Mouse (Mus musculus) 3134 (cell line): ENCODE data around the gene Pls3.
A peak's percentile ranks its signal among the peaks of the same experiment; 100 is the strongest.

Experiments
- DNase-seq: peaks from one replicate; pipeline ENCODE4 v3.0.0-alpha.2; 2011; ENCODE audit warnings: low spot score; ENCODE audit not compliant: insufficient read length; ENCODE audit errors: extremely low read depth

The Pls3 gene

DNA sequence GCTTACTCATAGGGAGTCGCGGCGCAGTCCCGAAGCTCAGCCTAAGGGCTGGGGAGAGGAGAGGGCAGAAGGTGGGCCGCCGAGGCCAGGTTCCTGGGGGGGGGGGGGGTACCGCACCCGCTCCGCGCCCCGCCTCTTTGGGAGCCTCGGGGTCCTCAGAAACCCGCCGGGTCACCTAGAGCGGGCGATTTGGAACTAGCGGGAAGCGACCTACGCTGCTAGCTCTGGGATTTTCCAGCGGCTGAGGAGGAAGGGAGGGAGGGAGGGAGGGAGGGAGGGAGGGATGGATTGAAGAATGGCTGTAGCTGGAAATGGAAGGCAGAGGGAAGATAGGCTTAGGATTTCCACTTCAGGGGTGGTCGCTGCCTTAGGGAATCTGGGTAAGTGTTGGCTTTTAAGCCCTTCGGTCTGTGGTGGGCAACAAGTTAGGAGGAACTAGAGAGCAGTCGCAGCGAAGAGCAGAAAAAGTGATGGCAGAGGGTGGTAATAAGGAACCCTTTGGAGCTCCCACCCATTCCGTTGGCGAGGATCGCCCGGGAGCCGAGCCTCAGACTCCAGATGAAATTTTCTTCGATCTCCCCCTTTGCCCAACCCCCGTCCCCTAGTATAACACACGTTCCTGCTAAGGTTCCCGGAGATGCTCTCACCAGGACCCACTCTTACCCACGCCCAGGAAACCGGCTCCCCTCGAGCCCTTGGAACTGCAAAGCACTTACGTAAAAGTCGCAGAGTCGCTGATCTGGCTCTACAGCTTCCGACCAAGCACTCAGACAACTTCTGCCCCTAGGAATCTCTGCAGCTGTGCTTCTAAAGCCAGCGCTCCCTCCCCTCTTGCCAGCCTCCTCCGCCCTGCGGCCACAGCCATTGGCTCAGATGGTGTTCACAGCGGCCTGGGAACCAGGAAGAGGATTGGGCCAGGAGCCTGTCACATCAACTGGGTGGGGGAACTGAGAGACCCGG, at the start of gene Pls3:
Pls3 (minus strand) TSS at position 851 of the 960 bp plus-strand sequence.
- DNase-seq, result peak; percentile 86

DNA sequence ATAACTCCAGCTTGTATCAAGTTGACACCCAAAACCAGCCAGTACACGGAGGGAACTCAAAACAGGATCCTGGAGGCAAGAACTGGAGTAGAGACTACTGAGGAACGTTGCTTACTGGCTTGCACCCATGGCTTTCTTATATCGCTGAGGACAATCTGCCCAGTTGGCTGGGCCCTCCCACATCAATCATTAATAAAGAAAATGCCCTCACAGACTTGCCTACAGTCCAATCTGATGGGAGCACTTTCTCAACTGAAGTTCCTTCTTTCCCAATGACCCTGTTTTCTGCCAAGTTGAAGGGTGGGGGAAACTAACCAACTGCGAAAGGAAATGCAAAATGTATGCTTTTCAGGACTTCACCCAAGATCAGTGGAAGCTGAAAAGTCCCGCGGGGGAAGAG, 20.7 kb upstream of the Pls3 start:
- DNase-seq, result no peak

- DNase-seq, result no peak
Observed at GRCm38 (mm10) chrX:75875566-75875965, 584 bp upstream of the Pls3 start.

DNA sequence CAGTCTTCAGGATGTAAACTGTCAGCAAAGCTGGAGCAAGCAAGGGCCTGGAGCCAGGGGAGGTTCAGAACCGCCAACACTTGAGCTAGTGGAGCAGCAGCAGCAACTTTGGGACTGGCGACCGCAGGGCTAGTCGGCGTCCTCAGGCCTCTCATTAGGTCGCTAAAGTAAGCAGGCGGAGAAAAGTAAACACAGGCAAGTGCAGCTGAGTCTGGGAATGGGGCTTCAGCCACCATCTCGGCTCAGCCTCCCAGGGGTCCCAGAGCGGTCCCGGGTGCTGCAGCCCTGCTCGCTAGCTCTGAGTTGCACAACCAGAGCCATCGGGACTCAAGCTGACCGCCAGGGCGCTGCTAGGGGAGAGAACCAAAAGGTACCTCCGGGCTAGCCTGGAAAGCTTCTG, 1.2 kb downstream of the Pls3 start:
- peak; percentile 76 for DNase-seq

GRCm38 (mm10) chrX:75873253-75873652, 1.7 kb downstream of the Pls3 start:
- DNase-seq, result no peak

- DNase-seq, result no peak
Observed at GRCm38 (mm10) chrX:75871855-75872254, 3.1 kb downstream of the Pls3 start.

DNA sequence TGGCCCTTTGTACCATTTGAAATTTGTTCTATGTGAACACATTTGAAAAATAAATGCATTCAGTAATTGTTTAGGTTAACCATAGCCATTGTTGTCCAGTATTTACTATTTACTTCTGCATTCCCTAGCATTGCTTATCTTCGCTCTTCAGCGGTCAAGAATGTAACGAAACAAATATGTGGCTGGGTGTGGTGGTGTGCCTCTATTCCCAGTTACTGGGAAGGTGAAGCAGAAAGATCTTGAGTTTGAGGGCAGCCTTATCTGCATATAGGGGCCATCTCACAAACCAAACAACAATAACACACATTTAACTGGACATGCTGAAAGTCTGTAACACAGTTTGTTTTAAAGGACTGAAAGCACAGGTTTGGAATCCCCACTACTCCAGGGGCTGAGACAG, 13.3 kb downstream of the Pls3 start:
- DNase-seq, result no peak

DNA sequence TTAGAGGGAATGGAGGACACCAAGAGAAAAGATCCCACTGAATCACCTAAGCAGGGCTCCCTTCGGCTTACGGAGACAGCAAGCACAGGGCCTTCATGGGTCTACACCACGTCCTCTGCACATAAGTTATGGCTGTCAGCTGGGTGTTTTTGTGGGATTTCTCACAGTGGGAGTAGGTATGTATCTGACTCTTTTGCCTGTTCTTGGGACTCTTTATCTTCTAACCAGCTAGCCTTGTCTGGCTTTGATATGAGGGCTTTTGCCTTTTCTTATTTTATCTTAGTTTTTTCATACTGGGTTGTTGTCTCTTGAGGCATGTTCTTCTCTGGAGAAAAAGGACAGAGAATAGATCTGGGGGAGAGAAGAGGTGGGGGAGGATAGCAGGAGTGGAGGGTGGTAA, 20.7 kb downstream of the Pls3 start:
- DNase-seq, result no peak

DNA sequence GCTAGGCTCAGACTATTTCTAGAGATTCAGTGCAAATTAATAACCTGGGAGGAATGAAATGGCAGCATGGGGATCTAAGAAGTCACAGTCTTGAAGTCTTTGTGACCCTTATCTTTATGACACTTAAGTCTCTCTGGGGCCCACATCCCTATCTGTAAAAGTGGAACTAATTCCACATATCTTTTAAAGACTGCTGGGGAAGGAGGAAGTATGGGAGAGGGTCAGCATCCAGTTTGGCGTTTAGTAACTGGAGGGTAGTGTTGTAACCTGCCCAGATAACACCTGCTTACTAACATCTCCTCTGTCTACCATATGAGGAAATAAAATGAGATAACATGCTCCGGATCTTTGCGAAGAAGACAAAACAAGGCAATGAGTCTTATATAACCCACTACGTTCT, 30.7 kb downstream of the Pls3 start:
- no peak for DNase-seq

- DNase-seq, result no peak
Observed at GRCm38 (mm10) chrX:75842835-75843234, 32.1 kb downstream of the Pls3 start.

DNA sequence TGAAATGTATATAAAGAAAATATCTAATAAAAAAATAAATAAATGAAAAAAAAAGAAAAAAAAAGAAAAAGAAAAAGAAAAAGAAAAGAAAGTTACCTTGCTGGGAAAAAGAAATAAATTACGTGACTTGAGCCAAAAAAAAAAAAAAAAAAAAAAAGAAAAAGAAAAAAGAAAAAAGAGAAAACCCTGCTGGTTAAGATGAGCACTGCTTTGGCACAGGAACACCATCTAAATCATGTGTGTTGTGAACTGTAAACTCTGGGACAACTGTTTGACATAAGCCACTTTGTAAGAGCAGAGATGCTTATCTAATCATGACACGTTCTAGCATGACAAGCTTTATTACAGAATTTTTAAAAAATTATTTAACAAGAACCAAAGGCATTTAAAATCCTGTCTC, 32.9 kb downstream of the Pls3 start:
- DNase-seq, result no peak

DNA sequence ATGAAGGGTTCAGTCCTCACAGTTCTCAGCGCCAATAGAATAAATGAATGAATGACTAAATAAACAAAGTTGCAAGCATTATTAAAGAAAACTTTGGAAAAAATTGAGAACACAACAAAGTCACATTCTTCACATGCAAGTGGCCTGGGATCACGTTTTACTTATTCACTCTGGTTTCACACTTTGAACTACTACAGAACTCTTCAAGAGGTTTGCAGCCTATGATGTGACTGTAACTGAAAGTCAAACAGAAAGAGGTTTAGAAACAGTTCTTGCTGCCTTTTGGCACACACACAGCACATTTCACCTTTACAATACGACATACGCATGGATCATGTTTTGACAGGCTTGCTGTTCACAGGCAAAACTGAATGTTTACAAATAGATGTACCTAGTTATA, 34.7 kb downstream of the Pls3 start:
- DNase-seq, result no peak

GRCm38 (mm10) chrX:75834836-75835235, 40.1 kb downstream of the Pls3 start:
- no peak for DNase-seq

DNA sequence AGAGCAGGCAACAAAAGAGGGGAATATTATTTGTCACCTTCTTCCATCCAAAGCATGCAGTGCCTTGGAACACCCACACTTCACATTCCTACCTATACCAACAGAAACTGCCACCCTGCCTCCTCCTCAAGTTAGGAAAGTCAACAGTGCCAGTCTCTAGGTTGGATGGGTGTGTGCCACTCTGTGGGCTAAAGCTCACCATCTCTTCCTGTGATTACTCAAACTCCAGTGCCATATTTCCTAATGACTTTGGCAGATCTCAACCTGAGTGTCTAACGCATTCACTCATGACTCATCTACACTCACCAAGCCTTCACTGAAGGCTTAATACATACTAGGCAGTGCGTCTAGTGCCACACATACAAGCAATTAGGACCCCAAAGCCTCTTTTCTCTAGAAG, 40.7 kb downstream of the Pls3 start:
- peak; percentile 45 for DNase-seq

GRCm38 (mm10) chrX:75833006-75833641, 41.9 kb downstream of the Pls3 start:
- DNase-seq, result no peak

GRCm38 (mm10) chrX:75829867-75830255, 45.1 kb downstream of the Pls3 start:
- DNase-seq, result no peak

DNA sequence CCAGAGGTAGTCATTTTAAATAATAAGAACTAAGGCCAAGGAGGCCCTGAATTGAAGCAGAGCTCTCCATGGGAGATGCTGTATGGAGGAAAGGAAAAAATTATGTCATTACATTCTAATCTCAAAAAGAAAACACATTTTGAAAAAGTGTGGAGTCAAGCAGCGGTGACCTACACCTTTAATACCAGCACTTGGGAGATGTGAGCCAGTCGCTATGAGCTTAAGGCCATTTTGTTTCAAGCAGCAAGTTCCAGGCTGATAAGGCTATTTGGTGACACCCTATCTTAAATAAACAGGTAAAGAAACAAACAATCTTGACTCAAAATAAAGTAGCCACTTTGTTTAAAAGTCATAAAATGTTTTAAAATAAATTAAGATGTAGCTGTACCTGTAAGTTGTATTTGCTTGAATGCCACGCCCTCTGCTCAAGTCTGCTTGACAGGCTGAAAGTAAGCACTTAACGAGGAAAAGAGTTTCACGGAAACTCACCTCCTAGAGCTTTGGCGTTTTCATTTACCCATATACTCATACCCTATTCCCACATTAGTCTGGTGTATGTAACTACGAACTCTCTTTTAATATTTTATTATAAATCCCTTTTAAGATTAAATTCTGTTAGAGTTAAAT, 45.6 kb downstream of the Pls3 start:
- no peak for DNase-seq

- peak; percentile 48 for DNase-seq
Observed at GRCm38 (mm10) chrX:75818647-75819271, 56.2 kb downstream of the Pls3 start.

- DNase-seq, result no peak
Observed at GRCm38 (mm10) chrX:75814958-75815357, 60.0 kb downstream of the Pls3 start.

- DNase-seq, result no peak
Observed at GRCm38 (mm10) chrX:75814123-75814522, 60.9 kb downstream of the Pls3 start.

- DNase-seq, result no peak
Observed at GRCm38 (mm10) chrX:75796583-75796982, 78.4 kb downstream of the Pls3 start.
